Mouse (Mus musculus): ENCODE measurements around the gene Mamdc2.

GRCm38 (mm10) chr19:23380968-23381367 is 67.3 kb downstream of the Mamdc2 start:
- TF ChIP-seq CTCF (IDR thresholded peaks at IDR 0.05; ENCODE audit: insufficient read depth, low read length) = no peak
- TF ChIP-seq POLR2A (IDR thresholded peaks at IDR 0.05; ENCODE audit: borderline replicate concordance, extremely low read depth, low read depth, low read length) = no peak

Measured in lung, adult 2 months (tissue).